Mouse (Mus musculus): ENCODE data around the gene Naa11. TPM values are rescaled to one million over a fixed set of nuclear protein-coding genes. Genes with fewer than 3 reads are reported as not detected.

Gene Naa11
- polyA plus RNA-seq (2012; fragmentation: generic; extraction: Trizol) = 0.02 TPM
- long read RNA-seq, experiment 1 = 0 reads
- long read RNA-seq, experiment 2 = 0 reads

- Histone ChIP-seq H3K79me2 (ENCODE audit: control insufficient read depth, insufficient read depth) (no peaks in the 10 kb centered on the region), H3K36me3 (ENCODE audit: control insufficient read depth, insufficient read depth) (no peaks in the 10 kb centered on the region), H3K27me3 (ENCODE audit: control insufficient read depth, insufficient read depth, insufficient read length) (no peaks in the 10 kb centered on the region), H3K79me3 (ENCODE audit: low read depth) (no peaks in the 10 kb centered on the region), H3K4me3 (ENCODE audit: insufficient read depth, poor library complexity, severe bottlenecking) (no peak within 1 kb of the TSS), H3ac (ENCODE audit: control insufficient read depth, insufficient read length, low read depth) (no peak within 1 kb of the TSS)
- TF ChIP-seq USF1 (IDR thresholded peaks at IDR 0.05; ENCODE audit: low read depth) (no peak), CTCF (IDR thresholded peaks at IDR 0.05; ENCODE audit: control insufficient read depth, insufficient read depth, insufficient read length) (no peak), MYOG (IDR thresholded peaks at IDR 0.05; ENCODE audit: control insufficient read depth, extremely low read depth, insufficient read length) (no peak)
Observed at GRCm38 (mm10) chr5:97392160-97392559, at the start of gene Naa11. Gene Naa11 (minus strand): TSS chr5:97392379.

GRCm38 (mm10) chr5:97432512-97432911 lies 40.3 kb upstream of the Naa11 start:
- Histone ChIP-seq H3ac (ENCODE audit: control insufficient read depth, insufficient read length, low read depth) (no peak overlapping the region), H3K36me3 (ENCODE audit: control insufficient read depth, insufficient read depth) (no peaks in the 10 kb centered on the region), H3K27me3 (ENCODE audit: control insufficient read depth, insufficient read depth, insufficient read length) (no peaks in the 10 kb centered on the region), H3K4me3 (ENCODE audit: insufficient read depth, poor library complexity, severe bottlenecking) (no peak overlapping the region), H3K79me2 (ENCODE audit: control insufficient read depth, insufficient read depth) (no peaks in the 10 kb centered on the region), H3K79me3 (ENCODE audit: low read depth) (no peaks in the 10 kb centered on the region)
- TF ChIP-seq CEBPB (IDR thresholded peaks at IDR 0.05; ENCODE audit: low read depth) = no peak
- no peak for TF ChIP-seq MAX (IDR thresholded peaks at IDR 0.05)
- no peak for TF ChIP-seq FOSL1 (IDR thresholded peaks at IDR 0.05; ENCODE audit: insufficient read depth, low read length, poor library complexity, severe bottlenecking)
- no peak for TF ChIP-seq USF1 (IDR thresholded peaks at IDR 0.05; ENCODE audit: low read depth)
- TF ChIP-seq MYOD1 (IDR thresholded peaks at IDR 0.05; ENCODE audit: control insufficient read depth, insufficient read length, low read depth) = no peak
- no peak for TF ChIP-seq MYOG (IDR thresholded peaks at IDR 0.05; ENCODE audit: control insufficient read depth, extremely low read depth, insufficient read length)
- TF ChIP-seq CTCF (IDR thresholded peaks at IDR 0.05; ENCODE audit: control insufficient read depth, insufficient read depth, insufficient read length) = no peak

DNA sequence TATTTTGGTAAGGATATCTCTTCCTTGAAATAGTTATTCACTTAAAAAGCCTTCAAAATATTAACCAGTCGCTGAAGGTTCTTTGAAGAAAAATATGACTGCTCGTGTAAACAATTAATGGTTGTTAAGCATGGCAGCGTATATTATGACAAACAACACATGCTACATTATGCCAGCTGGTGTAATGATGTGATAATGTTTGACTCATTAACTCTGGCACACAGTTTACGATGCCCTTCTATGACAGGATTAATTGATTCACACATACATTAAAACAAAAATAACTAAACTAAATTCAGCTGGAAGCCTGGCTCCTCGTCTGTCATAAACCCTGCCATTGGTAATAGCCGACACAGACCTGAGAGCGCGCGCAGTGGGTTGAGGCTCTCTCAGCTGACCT lies 37.8 kb upstream of the Naa11 start:
- no peak for TF ChIP-seq MYOD1 (IDR thresholded peaks at IDR 0.05; ENCODE audit: control insufficient read depth, insufficient read length, low read depth)
- TF ChIP-seq MAX (IDR thresholded peaks at IDR 0.05) = no peak
- TF ChIP-seq CEBPB (IDR thresholded peaks at IDR 0.05; ENCODE audit: low read depth) = no peak
- TF ChIP-seq USF1 (IDR thresholded peaks at IDR 0.05; ENCODE audit: low read depth) = no peak
- no peak for TF ChIP-seq MYOG (IDR thresholded peaks at IDR 0.05; ENCODE audit: control insufficient read depth, extremely low read depth, insufficient read length)
- no peak for TF ChIP-seq CTCF (IDR thresholded peaks at IDR 0.05; ENCODE audit: control insufficient read depth, insufficient read depth, insufficient read length)
- no peak for TF ChIP-seq FOSL1 (IDR thresholded peaks at IDR 0.05; ENCODE audit: insufficient read depth, low read length, poor library complexity, severe bottlenecking)
- Histone ChIP-seq H3K79me3 (ENCODE audit: low read depth) (no peaks in the 10 kb centered on the region), H3K27me3 (ENCODE audit: control insufficient read depth, insufficient read depth, insufficient read length) (no peaks in the 10 kb centered on the region), H3K79me2 (ENCODE audit: control insufficient read depth, insufficient read depth) (no peaks in the 10 kb centered on the region), H3ac (ENCODE audit: control insufficient read depth, insufficient read length, low read depth) (no peak overlapping the region), H3K4me3 (ENCODE audit: insufficient read depth, poor library complexity, severe bottlenecking) (no peak overlapping the region), H3K36me3 (ENCODE audit: control insufficient read depth, insufficient read depth) (no peaks in the 10 kb centered on the region)

- no peaks in the 10 kb centered on the region for H3K27me3 ChIP-seq (ENCODE audit: control insufficient read depth, insufficient read depth, insufficient read length)
- no peaks in the 10 kb centered on the region for H3K36me3 ChIP-seq (ENCODE audit: control insufficient read depth, insufficient read depth)
- no peak for TF ChIP-seq USF1 (IDR thresholded peaks at IDR 0.05; ENCODE audit: low read depth)
- no peak for TF ChIP-seq MYOG (IDR thresholded peaks at IDR 0.05; ENCODE audit: control insufficient read depth, extremely low read depth, insufficient read length)
- TF ChIP-seq FOSL1 (IDR thresholded peaks at IDR 0.05; ENCODE audit: insufficient read depth, low read length, poor library complexity, severe bottlenecking) = no peak
- no peak for TF ChIP-seq CEBPB (IDR thresholded peaks at IDR 0.05; ENCODE audit: low read depth)
- no peak for TF ChIP-seq MYOD1 (IDR thresholded peaks at IDR 0.05; ENCODE audit: control insufficient read depth, insufficient read length, low read depth)
- no peak for TF ChIP-seq CTCF (IDR thresholded peaks at IDR 0.05; ENCODE audit: control insufficient read depth, insufficient read depth, insufficient read length)
- no peak for TF ChIP-seq MAX (IDR thresholded peaks at IDR 0.05)
- no peak overlapping the region for H3K4me3 ChIP-seq (ENCODE audit: insufficient read depth, poor library complexity, severe bottlenecking)
- H3K79me2 ChIP-seq (ENCODE audit: control insufficient read depth, insufficient read depth) = no peaks in the 10 kb centered on the region
- no peaks in the 10 kb centered on the region for H3K79me3 ChIP-seq (ENCODE audit: low read depth)
- H3ac ChIP-seq (ENCODE audit: control insufficient read depth, insufficient read length, low read depth) = no peak overlapping the region
Observed at GRCm38 (mm10) chr5:97421669-97422068, 29.5 kb upstream of the Naa11 start.

DNA sequence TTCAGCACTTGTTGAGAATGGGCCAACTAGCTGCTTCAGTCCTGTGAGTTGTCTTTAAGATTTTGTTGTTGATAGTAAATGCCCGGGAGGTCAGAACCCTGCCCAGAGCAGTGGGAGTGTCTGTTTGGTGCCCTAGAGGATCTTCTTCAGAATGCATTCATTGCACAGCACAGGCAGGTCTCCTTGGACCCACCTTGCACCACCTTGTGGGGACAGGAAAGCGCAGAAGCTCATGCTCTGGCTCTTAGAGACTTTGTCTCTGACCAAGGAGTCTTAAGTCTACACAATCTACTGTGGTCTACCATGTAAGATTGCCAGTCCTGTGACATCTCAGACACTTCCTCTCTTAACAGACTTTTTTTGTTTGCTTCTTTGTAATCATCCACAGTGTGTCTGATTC lies 25.0 kb upstream of the Naa11 start:
- H3K4me3 ChIP-seq (ENCODE audit: insufficient read depth, poor library complexity, severe bottlenecking) = no peak overlapping the region
- H3ac ChIP-seq (ENCODE audit: control insufficient read depth, insufficient read length, low read depth) = no peak overlapping the region
- no peak for TF ChIP-seq CTCF (IDR thresholded peaks at IDR 0.05; ENCODE audit: control insufficient read depth, insufficient read depth, insufficient read length)
- no peak for TF ChIP-seq MYOD1 (IDR thresholded peaks at IDR 0.05; ENCODE audit: control insufficient read depth, insufficient read length, low read depth)
- no peak for TF ChIP-seq MYOG (IDR thresholded peaks at IDR 0.05; ENCODE audit: control insufficient read depth, extremely low read depth, insufficient read length)
- no peak for TF ChIP-seq USF1 (IDR thresholded peaks at IDR 0.05; ENCODE audit: low read depth)
- no peak for TF ChIP-seq CEBPB (IDR thresholded peaks at IDR 0.05; ENCODE audit: low read depth)
- no peak for TF ChIP-seq MAX (IDR thresholded peaks at IDR 0.05)
- TF ChIP-seq FOSL1 (IDR thresholded peaks at IDR 0.05; ENCODE audit: insufficient read depth, low read length, poor library complexity, severe bottlenecking) = no peak
- H3K27me3 ChIP-seq (ENCODE audit: control insufficient read depth, insufficient read depth, insufficient read length) = no peaks in the 10 kb centered on the region
- no peaks in the 10 kb centered on the region for H3K36me3 ChIP-seq (ENCODE audit: control insufficient read depth, insufficient read depth)
- H3K79me3 ChIP-seq (ENCODE audit: low read depth) = no peaks in the 10 kb centered on the region
- no peaks in the 10 kb centered on the region for H3K79me2 ChIP-seq (ENCODE audit: control insufficient read depth, insufficient read depth)

- H3ac ChIP-seq (ENCODE audit: control insufficient read depth, insufficient read length, low read depth) = no peak overlapping the region
- no peaks in the 10 kb centered on the region for H3K27me3 ChIP-seq (ENCODE audit: control insufficient read depth, insufficient read depth, insufficient read length)
- H3K4me3 ChIP-seq (ENCODE audit: insufficient read depth, poor library complexity, severe bottlenecking) = no peak overlapping the region
- H3K36me3 ChIP-seq (ENCODE audit: control insufficient read depth, insufficient read depth) = no peaks in the 10 kb centered on the region
- no peak for TF ChIP-seq CEBPB (IDR thresholded peaks at IDR 0.05; ENCODE audit: low read depth)
- TF ChIP-seq USF1 (IDR thresholded peaks at IDR 0.05; ENCODE audit: low read depth) = no peak
- no peak for TF ChIP-seq CTCF (IDR thresholded peaks at IDR 0.05; ENCODE audit: control insufficient read depth, insufficient read depth, insufficient read length)
- TF ChIP-seq FOSL1 (IDR thresholded peaks at IDR 0.05; ENCODE audit: insufficient read depth, low read length, poor library complexity, severe bottlenecking) = no peak
- TF ChIP-seq MAX (IDR thresholded peaks at IDR 0.05) = no peak
- no peak for TF ChIP-seq MYOD1 (IDR thresholded peaks at IDR 0.05; ENCODE audit: control insufficient read depth, insufficient read length, low read depth)
- TF ChIP-seq MYOG (IDR thresholded peaks at IDR 0.05; ENCODE audit: control insufficient read depth, extremely low read depth, insufficient read length) = no peak
- no peaks in the 10 kb centered on the region for H3K79me2 ChIP-seq (ENCODE audit: control insufficient read depth, insufficient read depth)
- H3K79me3 ChIP-seq (ENCODE audit: low read depth) = no peaks in the 10 kb centered on the region
Observed at GRCm38 (mm10) chr5:97415837-97416236, 23.7 kb upstream of the Naa11 start.

Measured in C2C12 (cell line).